Mouse (Mus musculus) gastrocnemius, adult 2 months (tissue): ENCODE measurements around the gene Gm884. TPM values are rescaled to one million over a fixed set of nuclear protein-coding genes. Genes with fewer than 3 reads are reported as not detected.

Experiments
- DNase-seq: peaks from one replicate; pipeline ENCODE4 v3.0.0; 2022
- H3K27ac ChIP-seq: fragments of 200-600 bp; 2 replicates; pipeline ENCODE4 v1.8.1; 2022; ENCODE audit warnings: mild to moderate bottlenecking
- H3K4me3 ChIP-seq: fragments of 200-600 bp; 2 replicates; pipeline ENCODE4 v1.8.1; 2022; ENCODE audit warnings: mild to moderate bottlenecking, moderate library complexity
- CTCF ChIP-seq: fragments of 200-600 bp; IDR thresholded peaks from 2 replicates; pipeline ENCODE4 v1.8.1; 2022; ENCODE audit warnings: antibody characterized with exemption, mild to moderate bottlenecking, moderate library complexity
- intact Hi-C: fragments of 180-260 bp; cut with DNase I; formaldehyde crosslinking; loops from one replicate; pipeline ENCODE4 v1.15.1; 2025
- total RNA-seq, 2 experiments: library from RNA; stranded (reverse); gene quantifications; 2 replicates each; pipeline ENCODE4 v1.2.3; 2021

The Gm884 gene
- total RNA-seq, 2 experiments from 2014 or later, result not detected

DNA sequence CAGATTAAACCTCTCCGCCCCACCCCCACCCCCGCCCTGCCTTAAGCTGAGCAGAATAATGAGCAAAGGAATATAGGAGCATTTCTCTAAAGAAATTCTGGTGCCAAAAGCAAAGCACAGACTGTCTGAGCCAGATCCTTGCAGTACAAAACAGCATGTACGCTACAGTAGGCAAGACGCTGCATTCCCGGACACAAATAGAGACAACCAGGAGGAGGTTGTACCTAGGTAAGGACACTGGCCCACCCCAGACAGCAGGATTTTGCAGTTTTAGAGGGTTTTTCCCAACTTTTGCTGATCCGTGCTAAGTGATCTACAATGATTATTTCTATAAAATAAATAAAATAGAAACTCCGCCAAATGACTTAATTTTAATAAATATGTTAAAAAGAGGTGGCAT is 27.7 kb upstream of the Gm884 start:
- intact Hi-C loops, result no loop called here
- H3K27ac ChIP-seq, result no peak overlapping the region
- H3K4me3 ChIP-seq, result no peak overlapping the region
- DNase-seq, result no peak
- no peak for TF ChIP-seq CTCF

DNA sequence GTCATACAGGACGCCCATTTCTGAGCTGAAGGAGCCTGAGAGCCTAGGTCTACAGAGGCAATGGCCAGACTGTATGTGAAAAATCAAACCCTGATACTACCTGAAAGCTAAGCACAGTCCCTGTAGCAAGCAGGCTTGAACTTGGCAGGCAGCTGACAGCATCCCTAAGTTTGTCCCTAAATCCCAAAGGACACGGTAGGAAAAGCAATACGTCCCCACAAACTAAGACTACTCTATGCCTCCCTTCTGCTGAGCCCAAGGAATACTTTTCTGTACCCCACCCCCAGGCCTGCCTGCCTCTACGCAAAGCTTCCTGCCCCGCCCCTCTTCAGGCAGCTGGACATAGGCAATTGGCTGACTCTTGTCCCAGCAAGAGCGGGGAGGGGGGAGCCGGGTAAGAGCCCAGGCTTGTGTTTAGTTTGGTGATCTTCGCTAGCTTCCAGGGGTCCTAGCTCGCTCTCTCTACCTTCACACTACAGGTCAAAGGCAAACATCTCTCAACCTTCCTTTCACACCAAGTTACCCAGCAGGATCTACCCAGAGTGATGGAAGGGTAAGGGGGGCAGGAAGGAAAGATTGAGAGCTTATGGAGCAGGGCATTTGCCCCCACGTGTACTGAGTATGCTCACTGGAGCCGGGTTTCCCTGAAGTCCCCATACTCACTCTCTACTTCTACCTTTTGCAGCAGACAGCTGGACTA is 27.1 kb upstream of the Gm884 start:
- H3K27ac ChIP-seq, result no peak overlapping the region
- H3K4me3 ChIP-seq, result no peak overlapping the region
- no peak for TF ChIP-seq CTCF
- intact Hi-C loops, result no loop called here
- DNase-seq, result no peak

DNA sequence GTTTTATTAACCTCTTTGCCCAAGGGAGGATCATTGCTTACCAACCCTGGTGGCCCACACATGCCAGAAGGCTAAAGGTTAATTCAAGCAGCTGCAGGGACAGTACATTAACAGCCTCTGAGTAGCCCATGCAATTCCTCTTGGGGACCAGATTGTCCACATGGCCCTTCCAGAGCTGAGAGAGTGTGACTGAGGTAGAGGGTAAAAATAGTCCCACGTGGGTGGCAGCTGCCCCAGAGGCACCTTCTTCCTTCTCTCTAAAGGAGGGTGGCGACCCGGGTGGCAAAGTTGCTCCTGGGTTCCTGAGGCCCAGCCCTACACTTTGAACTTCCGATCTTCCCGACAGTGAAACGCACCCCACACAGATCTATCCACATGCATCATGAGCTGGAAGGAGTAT is 25.4 kb upstream of the Gm884 start:
- no peak for TF ChIP-seq CTCF
- no peak overlapping the region for H3K4me3 ChIP-seq
- no peak overlapping the region for H3K27ac ChIP-seq
- intact Hi-C loops, result no loop called here
- DNase-seq, result no peak

DNA sequence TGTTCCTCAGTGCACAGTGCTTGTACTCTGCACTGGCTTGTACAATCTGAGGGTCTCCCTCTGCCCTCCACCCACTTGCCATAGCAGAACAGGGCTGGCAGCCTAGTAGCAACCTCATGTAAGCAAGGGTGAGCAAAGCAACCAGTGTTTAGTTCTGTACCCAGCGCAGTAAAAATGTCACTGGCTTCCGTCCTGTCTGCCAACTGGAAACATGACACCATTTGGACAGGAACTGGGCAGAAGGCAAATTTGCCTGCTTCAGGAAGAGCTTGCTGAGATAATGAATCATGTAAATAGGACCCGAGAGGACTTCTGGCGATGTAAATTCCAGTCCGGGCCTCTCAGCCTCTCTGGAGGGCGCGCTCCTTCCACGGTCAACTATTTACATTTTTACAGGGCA is 24.8 kb upstream of the Gm884 start:
- TF ChIP-seq CTCF, result no peak
- DNase-seq, result peak; percentile 38
- H3K27ac ChIP-seq, result no peak overlapping the region
- H3K4me3 ChIP-seq, result no peak overlapping the region
- intact Hi-C loops, result no loop called here

DNA sequence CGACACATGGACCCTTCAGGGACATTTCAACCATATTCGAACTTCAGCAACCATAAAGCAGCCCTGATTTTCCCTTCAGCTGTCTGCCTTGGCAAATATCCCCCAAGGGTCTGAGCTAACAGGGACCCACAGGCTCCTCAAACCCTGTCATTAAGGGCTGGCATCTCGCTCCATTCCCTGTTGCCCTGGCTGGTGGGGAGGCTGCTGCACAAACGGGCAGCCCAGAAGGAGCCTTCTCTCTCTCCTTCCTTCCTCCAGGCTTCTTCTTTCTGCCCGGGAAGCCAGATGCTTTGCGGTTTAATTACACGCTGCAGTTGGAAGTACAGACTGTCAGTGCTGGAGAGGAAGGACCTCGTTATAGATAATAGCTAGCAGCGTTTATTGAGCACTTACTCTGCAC is 22.3 kb upstream of the Gm884 start:
- Histone ChIP-seq H3K27ac (no peak overlapping the region), H3K4me3 (no peak overlapping the region)
- TF ChIP-seq CTCF, result no peak
- DNase-seq, result no peak
- intact Hi-C loops, result no loop called here

DNA sequence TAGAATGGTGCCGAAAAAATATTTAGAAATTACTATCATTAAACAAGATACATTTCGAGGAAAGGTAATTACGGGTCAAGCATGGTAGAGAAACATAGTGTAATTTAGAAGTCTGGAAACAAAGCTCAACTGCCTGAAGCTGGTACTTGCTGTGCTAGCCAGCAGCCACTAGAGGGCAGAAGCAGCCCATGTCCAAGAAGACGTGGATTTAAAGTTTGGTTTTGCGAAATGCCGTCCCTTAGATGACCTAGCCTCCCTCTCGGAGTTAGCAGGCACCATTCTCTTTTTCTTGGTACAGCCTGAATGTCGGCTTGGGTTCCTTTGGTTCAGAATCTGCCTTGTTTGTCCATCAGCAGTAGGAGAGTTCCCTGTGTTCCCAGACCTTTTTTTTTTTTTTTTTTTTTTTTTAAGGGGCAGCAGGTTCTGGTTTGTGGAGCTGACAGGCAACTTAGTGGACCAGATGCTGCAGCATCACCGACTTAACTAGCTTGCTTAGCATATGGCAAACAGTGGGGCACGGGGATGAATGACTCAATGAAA is 18.5 kb upstream of the Gm884 start:
- peak; percentile 50 for DNase-seq
- intact Hi-C loops, result loop anchor here (1.0 to 2.0 kb wide), 2 partner anchors 35 to 119 kb away; no protein-coding TSS in a partner anchor
- no peak overlapping the region for H3K4me3 ChIP-seq
- peak; percentile 91 for TF ChIP-seq CTCF
- no peak overlapping the region for H3K27ac ChIP-seq

DNA sequence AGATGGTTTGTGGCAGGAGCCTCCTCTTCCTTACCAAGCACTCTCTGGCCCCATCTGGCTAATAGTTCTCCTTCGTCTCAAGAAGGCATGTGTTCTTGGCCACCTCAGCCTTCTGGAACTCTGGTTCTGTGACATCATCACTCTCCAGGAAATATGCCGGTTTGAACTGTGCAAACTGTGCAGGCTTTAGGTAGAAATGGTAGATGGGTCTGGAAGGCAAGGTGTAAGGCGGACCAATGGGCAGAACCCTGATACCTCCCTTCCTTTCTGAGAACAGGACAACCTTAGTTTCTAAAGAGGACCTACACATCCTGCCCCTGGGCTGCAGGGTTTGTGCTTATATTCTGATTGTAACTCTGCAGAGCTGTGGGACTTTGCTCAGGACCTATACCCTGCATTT is 17.9 kb upstream of the Gm884 start, which contains the start of gene Lyzl6:
Lyzl6 (minus strand) TSS at position 101 of the 400 bp plus-strand sequence.
- Histone ChIP-seq H3K27ac (no peak within 1 kb of the TSS), H3K4me3 (no peak within 1 kb of the TSS)
- intact Hi-C loops, result loop anchor here (1.0 to 2.0 kb wide), 2 partner anchors 36 to 120 kb away; no protein-coding TSS in a partner anchor
- no peak for DNase-seq
- TF ChIP-seq CTCF, result no peak

DNA sequence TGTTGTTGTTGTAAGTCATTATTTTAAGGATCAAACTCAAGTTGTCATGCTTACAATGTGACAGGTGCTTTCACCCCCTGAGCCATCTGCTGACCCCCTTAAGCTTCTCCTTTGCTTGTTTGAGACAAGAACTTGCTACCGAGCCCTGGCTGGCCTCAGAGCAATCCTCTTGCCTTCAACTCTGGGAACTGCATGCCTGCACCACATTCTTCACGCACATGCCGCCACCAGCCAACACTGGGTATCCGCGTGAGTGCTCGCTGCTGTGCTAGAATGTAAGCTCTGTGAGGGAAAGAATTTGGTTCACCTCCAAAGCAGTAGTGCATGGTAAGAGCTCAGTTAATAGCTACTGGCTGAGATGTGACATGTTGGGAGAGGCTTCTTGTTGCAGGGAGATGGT is 15.3 kb upstream of the Gm884 start:
- intact Hi-C loops, result no loop called here
- Histone ChIP-seq H3K4me3 (no peak overlapping the region), H3K27ac (no peak overlapping the region)
- TF ChIP-seq CTCF, result no peak
- DNase-seq, result no peak

DNA sequence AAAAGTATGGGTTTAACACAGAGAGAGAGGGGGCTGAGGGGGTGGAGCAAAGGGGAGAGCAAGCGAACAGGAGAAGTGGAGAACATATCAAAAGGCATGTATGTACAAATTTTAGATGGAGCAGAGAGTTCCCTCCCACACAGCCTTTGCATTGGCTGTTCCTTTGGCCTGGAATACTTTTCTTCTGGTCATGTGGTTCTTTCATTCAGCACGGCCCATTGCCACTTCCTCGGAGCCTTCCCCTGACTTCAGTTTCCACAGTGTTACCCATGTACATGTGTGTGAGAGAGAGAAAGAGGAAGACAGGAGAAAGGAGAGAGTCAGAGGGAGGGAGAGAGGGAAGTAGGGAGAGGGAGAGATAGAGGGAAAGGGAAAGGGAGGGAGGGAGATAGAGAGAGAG is 14.5 kb upstream of the Gm884 start:
- intact Hi-C loops, result no loop called here
- Histone ChIP-seq H3K27ac (no peak overlapping the region), H3K4me3 (no peak overlapping the region)
- DNase-seq, result no peak
- no peak for TF ChIP-seq CTCF

DNA sequence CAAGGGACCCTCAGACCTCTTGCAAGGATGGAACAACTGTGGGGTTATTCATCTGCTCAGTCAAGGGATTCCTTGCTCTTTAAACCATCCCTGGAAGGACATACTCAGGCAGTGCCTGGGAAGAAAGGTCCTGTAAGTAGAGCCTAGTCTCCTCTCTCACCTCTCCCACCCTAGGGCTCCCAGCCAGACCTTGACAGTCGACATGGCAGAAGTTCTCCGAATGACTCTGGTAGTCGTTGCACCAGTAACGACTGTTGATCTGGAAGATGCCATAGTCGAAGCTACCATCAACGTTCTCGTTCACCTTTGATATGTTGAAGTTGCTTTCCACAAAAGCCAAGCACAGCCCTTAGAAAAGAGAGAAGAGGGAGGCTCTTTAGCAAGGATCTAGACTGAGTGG is 13.9 kb upstream of the Gm884 start:
- DNase-seq, result no peak
- H3K4me3 ChIP-seq, result no peak overlapping the region
- intact Hi-C loops, result no loop called here
- no peak overlapping the region for H3K27ac ChIP-seq
- no peak for TF ChIP-seq CTCF

DNA sequence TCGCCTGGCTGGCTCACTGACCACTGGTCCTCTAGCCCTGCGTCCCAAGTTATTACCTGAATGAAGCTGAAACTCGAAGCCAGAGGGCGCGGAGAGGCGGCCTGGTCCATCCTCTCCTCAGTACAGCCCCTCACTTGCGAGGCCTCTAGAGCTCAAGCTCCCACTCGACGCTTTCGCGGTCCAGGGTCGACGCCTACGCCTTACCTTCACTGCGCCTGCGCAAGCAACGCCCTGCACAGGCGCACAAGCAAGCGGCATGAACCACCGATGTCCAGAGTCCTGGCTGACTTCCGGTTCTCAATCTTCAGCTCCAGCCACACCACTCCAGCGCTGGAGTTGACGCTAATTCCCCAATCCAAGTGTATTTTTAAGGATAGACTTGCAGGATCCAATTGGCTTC is 6.5 kb upstream of the Gm884 start:
- Histone ChIP-seq H3K27ac (no peak overlapping the region), H3K4me3 (no peak overlapping the region)
- TF ChIP-seq CTCF, result no peak
- intact Hi-C loops, result no loop called here
- no peak for DNase-seq

DNA sequence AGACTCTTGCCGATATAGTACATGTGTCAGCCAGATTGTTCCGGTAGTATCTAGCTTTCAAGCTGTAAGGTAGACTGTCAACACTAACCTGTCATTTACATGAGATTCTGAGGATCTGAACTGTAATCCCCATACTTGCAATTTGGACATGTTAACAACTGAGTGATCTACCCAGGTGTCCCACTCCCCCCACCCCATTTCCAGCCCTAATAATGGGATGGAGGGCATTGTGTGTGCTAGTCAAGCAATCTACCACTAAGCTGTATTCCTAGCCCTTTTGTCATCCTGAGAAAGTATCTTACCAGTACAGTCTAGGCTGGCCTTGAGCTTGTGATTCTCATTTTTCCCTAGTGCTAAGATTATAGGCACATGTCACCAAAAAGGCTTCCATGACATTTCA is 10.2 kb downstream of the Gm884 start:
- H3K27ac ChIP-seq, result no peak overlapping the region
- H3K4me3 ChIP-seq, result no peak overlapping the region
- TF ChIP-seq CTCF, result no peak
- intact Hi-C loops, result no loop called here
- no peak for DNase-seq

DNA sequence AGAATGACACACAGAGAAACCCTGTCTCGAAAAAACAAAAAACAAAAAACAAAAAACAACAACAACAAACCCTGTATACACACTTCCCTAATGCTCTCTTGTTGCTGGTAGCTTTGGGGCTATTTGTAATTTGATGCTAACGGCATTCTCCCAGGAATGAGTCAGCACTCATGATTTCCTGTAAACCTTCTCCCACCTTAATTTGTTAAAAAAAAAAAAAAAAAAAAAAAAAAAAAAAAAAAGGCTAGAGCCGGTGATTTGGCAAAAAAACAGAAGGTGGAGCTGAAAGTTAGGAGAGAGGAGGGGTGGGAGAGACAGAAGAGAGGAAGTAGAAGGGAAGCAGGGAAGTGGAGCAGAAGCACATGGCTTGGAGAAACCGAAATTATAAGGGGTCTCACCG is 14.3 kb downstream of the Gm884 start:
- no peak overlapping the region for H3K4me3 ChIP-seq
- TF ChIP-seq CTCF, result no peak
- no peak overlapping the region for H3K27ac ChIP-seq
- no peak for DNase-seq
- intact Hi-C loops, result no loop called here

DNA sequence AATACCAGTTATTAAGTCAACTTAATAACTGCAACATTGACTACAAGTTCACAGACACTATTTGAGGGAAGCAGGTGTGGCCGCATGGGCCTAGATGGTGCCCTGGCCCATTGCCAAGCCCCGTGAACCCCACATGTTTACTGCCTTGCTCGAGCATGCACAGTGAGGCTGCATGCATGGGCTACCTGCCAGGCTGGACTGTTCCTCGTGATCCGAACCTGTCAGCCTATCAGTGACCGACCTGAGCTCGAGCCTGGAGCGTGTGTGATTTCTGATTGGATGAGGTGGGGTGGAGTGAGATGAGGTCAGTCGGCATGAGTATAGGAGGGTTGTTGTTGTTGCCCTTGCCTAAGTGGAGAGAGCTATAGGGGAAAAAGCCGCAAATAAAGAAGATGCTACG is 42.6 kb downstream of the Gm884 start:
- DNase-seq, result no peak
- intact Hi-C loops, result no loop called here
- Histone ChIP-seq H3K4me3 (no peak overlapping the region), H3K27ac (no peak overlapping the region)
- TF ChIP-seq CTCF, result no peak
